Mouse (Mus musculus): ENCODE data around the gene 2310022A10Rik. TPM values are rescaled to one million over a fixed set of nuclear protein-coding genes. Genes with fewer than 3 reads are reported as not detected.

Gene 2310022A10Rik
- polyA plus RNA-seq, 1 experiment = 32.1 TPM

DNA sequence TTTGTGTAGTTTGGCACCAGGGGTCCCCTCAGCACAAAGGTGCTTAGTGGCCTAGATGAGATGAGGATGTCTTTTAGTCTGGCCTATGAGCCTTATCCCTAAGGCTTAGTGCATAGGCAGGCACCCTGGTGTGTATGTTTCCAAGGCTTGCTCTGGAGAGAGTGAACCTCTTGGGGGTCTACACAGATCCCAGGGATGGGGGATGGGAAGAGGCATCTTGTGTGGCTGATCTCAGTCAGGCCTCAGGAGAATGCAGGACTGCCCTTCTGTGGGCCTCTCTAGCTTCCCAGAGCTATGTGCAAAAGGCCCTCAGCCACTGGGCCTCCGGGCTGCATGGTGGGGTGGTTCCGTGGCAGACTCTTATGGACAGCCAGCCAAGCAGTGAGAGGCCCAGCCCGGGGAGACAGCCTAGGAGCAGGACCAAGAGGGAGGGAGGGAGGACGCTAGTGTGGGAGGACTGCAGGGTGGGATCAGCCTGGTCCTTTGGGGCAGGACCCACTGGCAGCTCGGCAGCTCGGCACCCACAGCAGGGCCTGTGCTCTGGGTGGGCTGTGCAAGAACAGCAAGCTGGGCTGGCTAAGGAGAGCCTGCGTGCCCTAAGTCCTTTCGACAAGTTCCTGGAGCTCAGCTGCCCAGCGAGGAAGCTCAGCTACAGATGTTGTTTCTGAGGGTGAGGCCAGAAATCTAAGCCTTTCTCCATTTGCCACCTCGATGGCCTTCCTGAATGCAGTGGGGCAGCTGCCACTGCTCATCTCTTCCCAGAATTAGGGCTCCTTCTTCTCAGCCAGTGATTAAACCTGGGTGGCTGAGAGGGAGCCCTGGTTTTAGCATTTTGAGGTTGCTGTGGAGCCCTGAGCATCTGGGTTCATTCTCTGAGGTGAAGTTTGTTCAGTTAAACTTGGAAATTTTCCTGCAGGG, 43.8 kb downstream of the 2310022A10Rik start:
- Histone ChIP-seq H3K4me3 (replicated peaks) (peak overlapping the region; percentile 78), H3K4me1 (peaks cover 94% of the 10 kb centered on the region), H3K27me3 (replicated peaks) (no peaks in the 10 kb centered on the region), H3K9me3 (no peaks in the 10 kb centered on the region), H3K36me3 (replicated peaks; ENCODE audit: low read length) (peaks cover 69% of the 10 kb centered on the region)
- TF ChIP-seq FLI1 (IDR thresholded peaks at IDR 0.05; ENCODE audit: low read length) (no peak), GATA1 (IDR thresholded peaks at IDR 0.05; ENCODE audit: borderline replicate concordance, low read length) (no peak)

DNA sequence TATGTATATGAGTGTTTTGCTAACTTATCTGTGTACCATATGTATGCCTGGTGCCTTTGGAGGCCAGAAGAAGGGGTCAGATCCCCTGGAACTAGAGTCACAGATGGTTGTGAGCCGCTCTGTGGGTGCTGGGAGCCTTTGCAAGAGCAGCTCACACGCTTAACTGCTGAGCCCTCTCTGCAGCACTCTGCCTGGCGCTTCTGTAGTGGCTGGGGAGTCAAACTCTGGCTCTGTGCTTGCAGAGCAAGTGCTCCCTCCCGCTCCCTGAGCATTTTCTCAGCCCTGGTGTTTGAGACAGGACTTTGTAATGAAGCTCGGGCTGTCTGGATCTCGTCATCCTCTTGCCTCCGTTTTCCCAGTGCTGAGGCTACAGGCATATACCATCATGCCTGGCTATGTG, 45.0 kb downstream of the 2310022A10Rik start:
- peak overlapping the region; percentile 48 for H3K4me3 ChIP-seq (replicated peaks)
- H3K36me3 ChIP-seq (replicated peaks; ENCODE audit: low read length) = peaks cover 72% of the 10 kb centered on the region
- TF ChIP-seq FLI1 (IDR thresholded peaks at IDR 0.05; ENCODE audit: low read length) = no peak
- peaks cover 100% of the 10 kb centered on the region for H3K4me1 ChIP-seq
- no peaks in the 10 kb centered on the region for H3K9me3 ChIP-seq
- no peaks in the 10 kb centered on the region for H3K27me3 ChIP-seq (replicated peaks)

DNA sequence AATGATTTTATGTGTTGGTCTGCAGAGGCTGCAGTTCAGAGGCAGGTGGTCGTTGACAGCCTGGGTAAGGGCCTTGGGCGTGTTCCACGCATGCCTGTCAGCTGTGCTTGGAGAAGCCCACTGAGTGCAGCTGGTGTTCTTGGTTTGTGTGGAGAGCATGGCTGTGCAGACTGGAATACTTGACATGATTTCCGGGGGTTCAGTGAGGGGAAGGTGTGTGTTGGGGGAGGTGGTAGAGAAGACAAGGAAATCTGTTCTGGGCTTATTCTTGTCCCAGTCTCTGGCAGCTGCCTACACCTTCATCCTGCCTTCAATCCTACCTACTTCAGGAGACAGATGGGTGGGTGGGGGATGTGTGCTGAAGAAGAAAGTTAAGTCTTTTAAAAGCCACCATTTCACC, 48.6 kb downstream of the 2310022A10Rik start:
- H3K4me3 ChIP-seq (replicated peaks) = peak overlapping the region; percentile 19
- TF ChIP-seq FLI1 (IDR thresholded peaks at IDR 0.05; ENCODE audit: low read length) (no peak), GATA1 (IDR thresholded peaks at IDR 0.05; ENCODE audit: borderline replicate concordance, low read length) (no peak)
- peaks cover 73% of the 10 kb centered on the region for H3K36me3 ChIP-seq (replicated peaks; ENCODE audit: low read length)
- H3K9me3 ChIP-seq = no peaks in the 10 kb centered on the region
- H3K27me3 ChIP-seq (replicated peaks) = no peaks in the 10 kb centered on the region
- H3K4me1 ChIP-seq = peaks cover 100% of the 10 kb centered on the region

DNA sequence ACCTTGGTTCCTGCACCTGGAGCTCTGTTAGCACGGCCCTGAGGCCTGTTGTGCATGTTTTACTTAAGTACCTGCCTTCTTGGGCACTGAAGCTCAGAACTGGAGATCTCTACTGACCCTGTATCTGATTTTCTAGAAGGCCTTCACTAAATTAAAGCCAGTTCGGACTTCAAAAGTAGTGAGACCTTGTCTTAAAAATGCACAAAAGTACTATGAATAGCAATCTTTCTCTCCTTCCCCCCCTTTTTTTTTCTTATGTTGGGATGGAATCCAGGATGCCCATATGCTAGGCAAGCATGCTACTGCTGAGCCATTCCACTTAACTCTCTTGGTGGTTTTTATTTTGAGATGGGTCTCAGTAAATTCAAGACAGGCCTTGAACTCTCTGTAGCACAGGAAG, 49.1 kb downstream of the 2310022A10Rik start:
- Histone ChIP-seq H3K4me3 (replicated peaks) (peak overlapping the region; percentile 25), H3K27me3 (replicated peaks) (no peaks in the 10 kb centered on the region), H3K36me3 (replicated peaks; ENCODE audit: low read length) (peaks cover 77% of the 10 kb centered on the region), H3K4me1 (peaks cover 100% of the 10 kb centered on the region), H3K9me3 (no peaks in the 10 kb centered on the region)
- no peak for TF ChIP-seq FLI1 (IDR thresholded peaks at IDR 0.05; ENCODE audit: low read length)
- TF ChIP-seq GATA1 (IDR thresholded peaks at IDR 0.05; ENCODE audit: borderline replicate concordance, low read length) = no peak

DNA sequence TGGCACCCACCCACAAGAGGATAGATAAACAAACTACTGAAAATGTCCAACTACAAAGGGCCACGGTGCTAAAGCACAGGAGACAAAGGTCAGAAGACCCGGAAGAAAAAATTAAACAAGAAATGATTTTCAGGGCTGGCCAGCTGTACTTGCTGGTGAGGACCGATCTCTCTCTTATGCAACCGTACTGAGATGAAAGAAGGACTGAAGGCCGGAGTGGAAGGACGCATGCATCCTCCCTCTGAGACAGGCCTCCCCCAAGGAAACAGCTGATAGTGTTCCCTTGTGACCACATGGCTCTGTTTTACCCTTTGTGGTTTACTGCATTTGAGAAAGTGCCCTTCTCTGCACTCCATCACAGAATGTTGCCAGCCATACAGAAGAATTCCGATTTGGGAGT, 49.8 kb downstream of the 2310022A10Rik start:
- peaks cover 100% of the 10 kb centered on the region for H3K4me1 ChIP-seq
- no peaks in the 10 kb centered on the region for H3K9me3 ChIP-seq
- H3K36me3 ChIP-seq (replicated peaks; ENCODE audit: low read length) = peaks cover 80% of the 10 kb centered on the region
- H3K27me3 ChIP-seq (replicated peaks) = no peaks in the 10 kb centered on the region
- peak overlapping the region; percentile 80 for H3K4me3 ChIP-seq (replicated peaks)
- TF ChIP-seq GATA1 (IDR thresholded peaks at IDR 0.05; ENCODE audit: borderline replicate concordance, low read length) (no peak), FLI1 (IDR thresholded peaks at IDR 0.05; ENCODE audit: low read length) (0 out of 2 replicates have a peak, but pooled peaks have one; percentile 24)

DNA sequence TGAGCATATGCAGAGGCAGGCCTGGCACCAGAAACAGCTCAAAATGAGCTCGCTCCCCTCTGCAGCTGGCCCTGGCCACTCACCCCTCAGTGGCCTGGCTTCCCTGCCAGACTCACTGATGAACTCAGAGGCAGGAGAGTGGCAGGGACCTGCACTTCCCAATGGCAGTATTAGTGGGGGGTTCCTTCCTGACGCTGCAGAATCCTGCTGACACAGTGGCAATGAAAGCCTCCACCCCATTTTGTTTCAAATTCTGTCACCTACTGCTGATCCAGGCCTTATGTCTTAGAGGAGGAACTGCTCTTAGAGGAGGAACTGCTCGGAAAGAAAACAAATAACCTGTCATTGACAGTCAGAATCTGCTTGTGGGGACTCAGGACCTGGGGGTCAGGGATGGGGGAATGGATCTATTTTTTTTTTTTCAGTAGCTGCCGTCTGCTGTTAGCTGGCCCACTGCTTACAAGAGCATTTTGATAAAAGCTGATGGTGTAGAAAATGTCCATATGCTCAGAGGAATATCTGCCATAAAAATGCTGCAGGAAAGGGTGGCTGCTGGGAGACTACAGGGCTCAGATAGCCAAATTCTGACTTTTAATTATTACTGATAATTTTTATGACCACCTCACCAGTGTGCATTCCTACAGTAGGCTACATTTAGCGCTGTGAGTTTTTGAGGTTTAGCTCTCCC, 51.8 kb downstream of the 2310022A10Rik start:
- H3K4me3 ChIP-seq (replicated peaks) = no peak overlapping the region
- H3K36me3 ChIP-seq (replicated peaks; ENCODE audit: low read length) = peaks cover 89% of the 10 kb centered on the region
- H3K27me3 ChIP-seq (replicated peaks) = no peaks in the 10 kb centered on the region
- peaks cover 100% of the 10 kb centered on the region for H3K4me1 ChIP-seq
- TF ChIP-seq FLI1 (IDR thresholded peaks at IDR 0.05; ENCODE audit: low read length) (no peak), GATA1 (IDR thresholded peaks at IDR 0.05; ENCODE audit: borderline replicate concordance, low read length) (no peak)
- no peaks in the 10 kb centered on the region for H3K9me3 ChIP-seq

DNA sequence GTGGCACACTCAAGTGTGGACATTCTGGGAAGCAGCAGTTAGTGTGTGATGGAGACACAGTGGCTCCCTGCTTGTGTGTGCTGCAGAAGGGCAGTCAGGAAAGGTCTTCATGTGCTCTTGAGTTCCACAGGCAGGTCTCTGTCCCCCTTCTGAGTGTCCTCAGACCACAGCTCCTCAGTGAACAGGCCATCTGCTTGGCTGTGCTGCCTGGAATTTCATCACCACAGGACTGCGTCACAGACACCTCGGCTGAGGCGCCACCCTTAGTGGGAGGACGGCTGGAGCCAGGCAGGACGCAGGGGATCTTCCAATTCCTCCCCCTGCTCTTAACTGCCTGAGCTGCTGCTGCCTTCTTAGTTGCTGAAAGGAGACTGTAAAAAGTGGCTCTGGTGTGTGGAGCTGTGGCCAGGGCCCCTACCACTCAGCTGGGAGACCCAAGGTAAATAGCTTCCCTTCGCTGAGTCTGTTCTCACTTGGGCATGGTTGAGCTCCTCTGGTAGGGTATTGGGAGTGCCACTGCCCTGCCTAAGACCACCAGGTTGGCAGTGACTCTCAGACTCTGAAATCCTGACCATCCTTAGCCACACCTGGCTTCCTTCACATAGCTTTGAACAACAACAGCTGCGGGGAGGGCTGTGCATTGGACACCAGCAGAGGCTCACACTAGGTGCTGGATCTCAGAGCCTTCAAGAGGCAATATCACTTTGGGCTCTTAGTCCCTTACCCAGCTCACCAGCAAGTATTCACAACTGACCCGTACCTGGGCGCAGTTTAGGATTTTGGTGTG, 52.7 kb downstream of the 2310022A10Rik start:
- Histone ChIP-seq H3K4me1 (peaks cover 100% of the 10 kb centered on the region), H3K36me3 (replicated peaks; ENCODE audit: low read length) (peaks cover 90% of the 10 kb centered on the region), H3K9me3 (no peaks in the 10 kb centered on the region), H3K4me3 (replicated peaks) (peak overlapping the region; percentile 47), H3K27me3 (replicated peaks) (no peaks in the 10 kb centered on the region)
- no peak for TF ChIP-seq GATA1 (IDR thresholded peaks at IDR 0.05; ENCODE audit: borderline replicate concordance, low read length)
- no peak for TF ChIP-seq FLI1 (IDR thresholded peaks at IDR 0.05; ENCODE audit: low read length)

DNA sequence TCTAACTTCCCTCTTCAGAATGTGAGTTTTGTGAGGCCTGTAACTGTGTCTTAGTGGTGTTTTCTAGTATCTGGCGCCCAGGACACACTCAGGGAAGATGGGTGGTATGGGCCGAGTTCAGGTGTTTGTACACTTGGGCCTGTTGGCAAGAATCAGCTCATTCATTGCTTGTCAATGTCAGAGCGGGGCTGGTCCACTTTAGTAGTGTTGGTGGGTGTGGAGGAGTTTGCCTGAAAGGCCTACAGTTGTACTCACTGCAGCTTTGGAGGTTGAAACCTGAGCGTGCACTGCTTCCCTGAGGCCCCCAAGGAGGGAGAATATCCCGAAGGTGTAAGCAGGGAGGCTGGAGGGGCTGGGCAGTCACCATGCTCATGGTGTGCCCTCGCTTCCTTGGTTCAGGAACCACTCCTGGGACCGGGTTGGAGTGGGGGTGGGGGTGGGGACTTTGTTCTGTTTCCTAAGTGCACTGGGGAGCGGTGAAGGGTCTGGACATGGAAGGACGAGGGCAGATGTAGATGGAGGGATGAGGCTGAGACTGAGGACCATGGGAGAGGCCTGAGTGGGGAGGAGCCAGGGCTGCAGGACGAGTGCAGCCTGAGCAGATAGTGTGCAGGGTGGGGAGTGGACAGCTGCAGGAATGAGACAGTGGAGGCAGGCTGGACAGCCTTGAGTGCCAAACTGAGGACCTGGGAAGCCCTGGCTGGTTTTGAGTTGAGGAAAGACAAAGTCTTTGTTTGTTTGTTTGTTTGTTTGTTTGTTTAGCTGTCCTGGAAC, 53.6 kb downstream of the 2310022A10Rik start:
- TF ChIP-seq GATA1 (IDR thresholded peaks at IDR 0.05; ENCODE audit: borderline replicate concordance, low read length) = no peak
- no peak for TF ChIP-seq FLI1 (IDR thresholded peaks at IDR 0.05; ENCODE audit: low read length)
- H3K4me1 ChIP-seq = peaks cover 100% of the 10 kb centered on the region
- H3K9me3 ChIP-seq = no peaks in the 10 kb centered on the region
- peak overlapping the region; percentile 82 for H3K4me3 ChIP-seq (replicated peaks)
- H3K36me3 ChIP-seq (replicated peaks; ENCODE audit: low read length) = peaks cover 89% of the 10 kb centered on the region
- H3K27me3 ChIP-seq (replicated peaks) = no peaks in the 10 kb centered on the region

DNA sequence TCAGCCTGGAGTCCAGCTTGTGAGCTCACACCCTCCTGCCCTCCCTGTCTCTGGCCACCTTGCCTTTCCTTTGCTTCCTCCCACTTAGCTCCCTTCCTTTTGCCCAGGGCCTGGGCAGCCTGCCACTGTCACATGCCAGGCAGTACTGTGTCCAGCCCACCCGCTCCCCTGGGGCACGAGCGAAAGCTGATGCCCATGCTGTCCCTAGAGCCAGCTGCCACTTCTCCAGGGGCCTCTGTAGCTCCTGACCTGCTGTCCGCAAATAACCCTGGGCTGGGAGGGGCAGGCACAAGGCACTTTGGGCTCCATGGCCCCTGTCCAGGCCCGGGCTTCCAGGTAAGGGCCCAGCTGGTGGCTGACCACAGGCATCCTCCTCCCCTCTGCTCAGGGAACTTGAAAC, 54.5 kb downstream of the 2310022A10Rik start:
- Histone ChIP-seq H3K9me3 (no peaks in the 10 kb centered on the region), H3K36me3 (replicated peaks; ENCODE audit: low read length) (peaks cover 91% of the 10 kb centered on the region), H3K4me1 (peaks cover 100% of the 10 kb centered on the region), H3K4me3 (replicated peaks) (peak overlapping the region; percentile 53), H3K27me3 (replicated peaks) (no peaks in the 10 kb centered on the region)
- TF ChIP-seq FLI1 (IDR thresholded peaks at IDR 0.05; ENCODE audit: low read length) = no peak
- TF ChIP-seq GATA1 (IDR thresholded peaks at IDR 0.05; ENCODE audit: borderline replicate concordance, low read length) = no peak
